Mouse (Mus musculus) heart, embryonic 13.5 days (tissue): ENCODE data around the gene Ebpl. TPM values are rescaled to one million over a fixed set of nuclear protein-coding genes. Genes with fewer than 3 reads are reported as not detected.
"Not testable (repeated sequence)": the region's sequence is repeated elsewhere in the genome, so short reads cannot be mapped to it uniquely, and the experiment has no call there.

ENCODE experiments used
- ATAC-seq: fragments of 200-750 bp; cut with Nextera tagmentation; 2 replicates; pipeline ENCODE4 v1.8.0; 2017; ENCODE audit warnings: moderate TSS enrichment; ENCODE audit not compliant: insufficient number of reproducible peaks, low FRiP score, low TSS enrichment; ENCODE audit errors: extremely low read depth
- H3K27ac ChIP-seq: fragments of 300-500 bp; sonication (generic); replicated peaks from 2 replicates; pipeline ENCODE4 v1.5.1; 2015; ENCODE audit warnings: moderate library complexity, mild to moderate bottlenecking, inconsistent platforms
- H3K27me3 ChIP-seq: fragments of 300-500 bp; sonication (generic); replicated peaks from 2 replicates; pipeline ENCODE4 v1.6.1; 2015; ENCODE audit warnings: mild to moderate bottlenecking, inconsistent platforms
- H3K36me3 ChIP-seq: fragments of 300-500 bp; sonication (generic); 2 replicates; pipeline ENCODE4 v1.6.1; 2015; ENCODE audit warnings: mild to moderate bottlenecking, inconsistent platforms
- H3K4me1 ChIP-seq: fragments of 300-500 bp; sonication (generic); 2 replicates; pipeline ENCODE4 v1.6.1; 2015; ENCODE audit warnings: inconsistent platforms
- H3K4me2 ChIP-seq: fragments of 300-500 bp; sonication (generic); 2 replicates; pipeline ENCODE4 v1.6.1; 2015; ENCODE audit warnings: inconsistent platforms, mild to moderate bottlenecking, moderate library complexity
- H3K4me3 ChIP-seq: fragments of 300-500 bp; sonication (generic); 2 replicates; pipeline ENCODE4 v1.5.1; 2015; ENCODE audit warnings: moderate library complexity, mild to moderate bottlenecking, inconsistent platforms
- H3K9ac ChIP-seq: fragments of 300-500 bp; sonication (generic); 2 replicates; pipeline ENCODE4 v1.6.1; 2015; ENCODE audit warnings: inconsistent platforms, mild to moderate bottlenecking, moderate library complexity
- H3K9me3 ChIP-seq: fragments of 300-500 bp; sonication (generic); 2 replicates; pipeline ENCODE4 v1.6.1; 2016; ENCODE audit warnings: inconsistent platforms
- WGBS: fragments of 180-500 bp; shearing (Covaris S2); methylation state at CpG from one replicate; pipeline ENCODE4 v1.1.7; 2015; ENCODE audit warnings: mixed read lengths; 5-methylcytosine and 5-hydroxymethylcytosine counted together
- polyA plus RNA-seq: library from polyadenylated mRNA; unstranded; fragments of >200 nt; fragmentation: Nextera tagmentation; extraction: Ambion mirVana; gene quantifications from 2 replicates; pipeline ENCODE4 v1.2.1, GENCODE M21; 2015

Gene Ebpl
- polyA plus RNA-seq, 1 experiment from 2014 or later: 4.7 TPM

DNA sequence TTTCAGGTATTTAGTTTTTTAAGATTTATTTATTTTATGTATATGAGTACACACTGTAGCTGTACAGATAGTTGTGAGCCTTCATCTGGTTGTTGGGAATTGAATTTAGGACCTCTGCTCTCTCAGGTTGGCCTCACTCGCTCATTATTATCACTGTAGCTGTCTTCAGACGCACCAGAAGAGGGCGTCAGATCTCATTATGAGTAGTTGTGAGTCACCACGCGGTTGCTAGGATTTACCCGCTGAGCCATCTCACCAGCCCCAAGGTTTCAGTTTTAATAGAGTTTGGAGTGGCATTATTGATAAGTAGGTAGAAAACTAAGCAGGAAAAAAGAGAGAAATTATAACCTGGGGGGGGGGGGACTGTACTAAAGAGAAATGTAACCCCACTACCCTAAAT, 33.2 kb downstream of the Ebpl start:
- peaks cover 11% of the 10 kb centered on the region for H3K9me3 ChIP-seq
- WGBS: 25% methylated on average over 6 of the region's 6 CpGs
- not testable (repeated sequence) for H3K27me3 ChIP-seq, ATAC-seq, H3K36me3 ChIP-seq, H3K27ac ChIP-seq, H3K9ac ChIP-seq, H3K4me3 ChIP-seq, H3K4me2 ChIP-seq
- peaks cover 25% of the 10 kb centered on the region for H3K4me1 ChIP-seq

DNA sequence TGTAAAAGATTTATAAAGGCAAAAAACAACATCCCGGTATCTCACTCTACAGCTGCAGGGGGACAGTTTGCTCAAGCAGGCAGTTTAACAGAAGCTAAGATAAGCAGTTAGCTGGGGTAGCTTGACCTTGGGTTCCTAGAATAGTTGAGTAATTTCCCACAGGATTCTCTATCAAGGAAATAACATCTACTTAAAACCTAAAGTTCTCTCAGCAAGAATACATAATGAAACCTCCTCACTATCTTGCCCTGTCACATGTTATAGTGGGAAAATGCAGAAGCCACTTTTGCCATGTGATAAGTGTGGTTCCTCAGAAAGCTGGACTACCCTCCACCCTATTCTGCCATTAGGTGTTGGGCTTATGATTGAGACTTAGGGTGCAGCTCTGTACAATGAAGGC, 37.5 kb downstream of the Ebpl start:
- Histone ChIP-seq H3K4me1 (peaks cover 7% of the 10 kb centered on the region), H3K27ac (no peak overlapping the region), H3K4me2 (no peak overlapping the region), H3K9me3 (peaks cover 11% of the 10 kb centered on the region), H3K9ac (no peak overlapping the region), H3K4me3 (no peak overlapping the region), H3K36me3 (no peaks in the 10 kb centered on the region), H3K27me3 (no peaks in the 10 kb centered on the region)
- ATAC-seq: no peak
- WGBS: 92% methylated on average over 1 of the region's 1 CpGs

DNA sequence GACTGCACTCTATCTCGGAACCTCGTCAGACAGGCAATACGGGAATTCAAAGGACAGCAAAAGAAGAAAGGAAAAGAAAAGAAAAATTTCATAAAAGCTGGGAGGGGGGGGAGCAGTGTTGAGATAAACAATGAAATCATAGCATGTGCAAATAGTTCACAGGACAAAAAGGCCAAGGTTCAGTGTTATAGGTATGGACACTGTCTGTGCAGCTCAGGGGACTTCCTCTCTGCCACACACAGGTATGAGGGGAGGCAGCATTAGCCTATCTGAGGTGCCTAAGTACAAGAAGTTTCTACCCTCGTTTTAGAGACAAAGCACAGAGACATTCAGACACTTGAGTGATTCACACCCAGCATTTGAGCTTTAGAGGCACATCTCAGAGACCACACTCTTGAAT, 39.0 kb downstream of the Ebpl start:
- Histone ChIP-seq H3K27ac (no peak overlapping the region), H3K27me3 (no peaks in the 10 kb centered on the region), H3K36me3 (no peaks in the 10 kb centered on the region), H3K9ac (no peak overlapping the region), H3K4me2 (no peak overlapping the region), H3K9me3 (peaks cover 11% of the 10 kb centered on the region), H3K4me1 (no peaks in the 10 kb centered on the region), H3K4me3 (no peak overlapping the region)
- 78% methylated on average over 4 of the region's 4 CpGs for WGBS
- ATAC-seq: no peak

DNA sequence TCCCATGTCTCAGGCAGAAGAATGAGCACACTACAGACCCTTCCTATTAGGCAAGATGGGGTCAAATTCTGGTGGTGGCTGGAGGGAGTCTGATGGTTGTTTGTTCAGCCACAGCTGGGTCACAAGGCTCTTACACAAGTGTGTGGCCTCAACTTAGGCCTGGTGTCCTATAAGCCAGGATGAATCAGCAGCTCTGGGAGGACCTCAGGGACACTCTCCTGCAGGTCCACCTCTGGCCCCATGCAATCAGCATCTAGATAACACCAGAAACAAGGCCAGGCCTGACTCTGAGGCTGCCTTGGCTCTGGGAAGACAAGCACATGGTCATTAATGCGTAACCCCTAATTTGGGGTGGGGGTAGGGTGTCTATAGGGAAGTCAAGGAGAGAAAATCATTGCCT, 39.5 kb downstream of the Ebpl start:
- no peaks in the 10 kb centered on the region for H3K27me3 ChIP-seq
- H3K9ac ChIP-seq: no peak overlapping the region
- no peak overlapping the region for H3K4me3 ChIP-seq
- ATAC-seq: no peak
- 86% methylated on average over 1 of the region's 1 CpGs for WGBS
- no peaks in the 10 kb centered on the region for H3K4me1 ChIP-seq
- H3K4me2 ChIP-seq: no peak overlapping the region
- H3K9me3 ChIP-seq: peaks cover 11% of the 10 kb centered on the region
- no peaks in the 10 kb centered on the region for H3K36me3 ChIP-seq
- no peak overlapping the region for H3K27ac ChIP-seq

DNA sequence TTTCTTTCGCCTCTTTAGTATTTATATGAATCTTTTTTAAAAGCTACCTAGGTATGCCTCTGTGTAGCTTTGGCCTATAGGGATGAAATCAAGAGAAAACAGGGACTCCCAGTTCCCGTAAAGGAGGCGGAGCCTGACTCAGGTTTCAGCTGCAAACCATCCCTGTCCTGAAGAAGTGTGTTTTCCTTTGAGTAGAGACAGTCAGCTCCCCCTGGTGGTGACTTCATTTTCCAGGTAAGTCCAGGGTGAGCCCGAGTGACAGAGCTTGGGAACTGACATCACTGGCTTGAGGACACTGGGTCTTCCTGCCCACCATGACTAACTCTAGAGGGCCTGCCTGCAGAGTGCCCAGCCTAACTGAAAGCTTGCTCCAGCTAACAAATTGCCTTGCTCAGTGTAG, 43.4 kb downstream of the Ebpl start:
- WGBS: 33% methylated on average over 4 of the region's 4 CpGs
- Histone ChIP-seq H3K4me2 (no peak overlapping the region), H3K36me3 (no peaks in the 10 kb centered on the region), H3K27ac (no peak overlapping the region), H3K4me3 (no peak overlapping the region), H3K4me1 (no peaks in the 10 kb centered on the region), H3K9me3 (no peaks in the 10 kb centered on the region), H3K9ac (no peak overlapping the region), H3K27me3 (no peaks in the 10 kb centered on the region)
- ATAC-seq: no peak

DNA sequence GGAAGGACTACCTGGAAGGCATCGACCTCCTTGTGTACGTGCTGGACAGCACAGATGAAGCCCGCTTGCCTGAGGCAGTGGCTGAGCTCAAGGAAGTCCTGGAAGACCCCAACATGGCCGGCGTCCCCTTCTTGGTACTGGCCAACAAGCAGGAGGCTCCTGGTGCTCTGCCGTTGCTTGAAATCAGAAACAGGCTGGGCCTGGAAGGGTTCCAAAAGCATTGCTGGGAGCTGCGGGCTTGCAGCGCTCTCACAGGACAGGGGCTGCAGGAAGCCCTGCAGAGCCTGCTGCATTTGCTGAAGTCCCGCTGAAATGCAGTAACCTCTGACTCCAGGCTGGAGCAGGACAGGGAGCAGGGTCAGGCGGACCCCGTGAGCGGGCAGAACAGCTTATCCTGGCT, 49.3 kb downstream of the Ebpl start:
- no peak overlapping the region for H3K27ac ChIP-seq
- no peaks in the 10 kb centered on the region for H3K27me3 ChIP-seq
- 49% methylated on average over 12 of the region's 12 CpGs for WGBS
- ATAC-seq: no peak
- H3K4me1 ChIP-seq: peaks cover 19% of the 10 kb centered on the region
- no peaks in the 10 kb centered on the region for H3K9me3 ChIP-seq
- H3K36me3 ChIP-seq: no peaks in the 10 kb centered on the region
- H3K4me3 ChIP-seq: no peak overlapping the region
- peak overlapping the region; percentile 8; the same call in 1 of the 2 replicates for H3K4me2 ChIP-seq
- H3K9ac ChIP-seq: no peak overlapping the region

DNA sequence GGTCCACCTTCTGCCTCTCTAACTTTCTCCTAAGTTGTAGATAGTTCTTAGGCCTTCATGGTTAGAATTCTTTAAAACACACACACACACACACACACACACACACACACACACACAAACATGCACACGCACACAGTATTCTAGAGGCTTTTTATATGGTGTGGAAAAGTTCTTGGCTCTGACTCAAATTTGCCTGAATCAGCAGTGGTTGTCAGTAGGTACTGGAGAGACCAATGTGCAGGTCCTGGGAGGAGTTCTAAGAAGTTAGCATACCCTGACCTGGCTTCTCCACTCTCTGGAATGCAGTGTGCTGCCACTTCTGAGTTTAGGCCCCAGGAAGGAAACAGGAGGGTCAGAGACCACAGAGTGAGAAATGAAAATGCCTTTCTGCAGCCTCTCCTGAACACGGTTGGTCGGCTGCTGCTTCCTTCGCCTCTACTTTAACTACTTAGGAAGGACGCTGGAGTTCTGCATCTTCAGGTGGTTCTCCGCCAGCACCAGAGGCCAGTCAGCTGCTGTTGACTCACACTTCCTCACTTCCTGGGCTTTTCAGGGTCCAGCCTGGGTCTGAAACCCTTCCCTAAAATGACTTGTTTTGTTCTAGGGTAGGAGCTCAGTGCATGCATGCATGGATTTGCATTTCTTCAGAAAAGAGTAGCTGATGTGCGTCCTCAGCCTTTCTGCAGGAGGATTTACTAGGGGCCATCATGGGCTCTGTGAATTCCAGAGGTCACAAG, 50.0 kb downstream of the Ebpl start:
- H3K27ac ChIP-seq: peak overlapping the region; percentile 20
- no peak for ATAC-seq
- WGBS: 46% methylated on average over 7 of the region's 7 CpGs
- H3K27me3 ChIP-seq: no peaks in the 10 kb centered on the region
- no peak overlapping the region for H3K4me3 ChIP-seq
- H3K9me3 ChIP-seq: no peaks in the 10 kb centered on the region
- peak overlapping the region; percentile 8; the same call in 1 of the 2 replicates for H3K4me2 ChIP-seq
- H3K36me3 ChIP-seq: no peaks in the 10 kb centered on the region
- no peak overlapping the region for H3K9ac ChIP-seq
- peaks cover 19% of the 10 kb centered on the region for H3K4me1 ChIP-seq

DNA sequence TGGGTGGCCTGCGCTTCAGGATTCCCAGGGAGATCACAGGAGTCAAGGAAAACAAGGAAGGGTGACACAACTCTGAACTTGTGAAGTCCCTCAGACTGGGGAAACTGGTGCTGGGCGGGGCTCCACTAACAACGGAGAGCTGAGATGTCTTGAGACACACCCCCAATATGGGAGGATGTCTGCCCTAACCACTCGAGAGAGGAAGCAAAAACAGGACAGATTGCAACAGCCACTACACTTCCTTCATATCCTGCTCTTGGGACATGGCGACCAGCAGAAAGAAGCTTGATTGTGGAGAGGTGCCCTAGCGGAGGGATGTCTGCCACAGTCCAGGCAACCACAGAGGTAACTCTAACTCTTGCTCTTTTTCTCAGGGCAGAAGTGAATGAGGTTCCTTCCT, 50.6 kb downstream of the Ebpl start, which contains the start of gene Arl11:
Gene Arl11, plus strand, starts transcription at position 161 of the 400 bp plus-strand sequence.
- no peaks in the 10 kb centered on the region for H3K36me3 ChIP-seq
- H3K9ac ChIP-seq: no peak within 1 kb of the TSS
- H3K4me2 ChIP-seq: peak within 1 kb of the TSS; percentile 8; the same call in 1 of the 2 replicates
- WGBS: 46% methylated on average over 6 of the region's 6 CpGs
- H3K9me3 ChIP-seq: no peaks in the 10 kb centered on the region
- no peaks in the 10 kb centered on the region for H3K27me3 ChIP-seq
- H3K4me1 ChIP-seq: peaks cover 19% of the 10 kb centered on the region
- no peak within 1 kb of the TSS for H3K4me3 ChIP-seq
- no peak; the same call in 1 of the 2 replicates for ATAC-seq
- peak within 1 kb of the TSS; percentile 20 for H3K27ac ChIP-seq

DNA sequence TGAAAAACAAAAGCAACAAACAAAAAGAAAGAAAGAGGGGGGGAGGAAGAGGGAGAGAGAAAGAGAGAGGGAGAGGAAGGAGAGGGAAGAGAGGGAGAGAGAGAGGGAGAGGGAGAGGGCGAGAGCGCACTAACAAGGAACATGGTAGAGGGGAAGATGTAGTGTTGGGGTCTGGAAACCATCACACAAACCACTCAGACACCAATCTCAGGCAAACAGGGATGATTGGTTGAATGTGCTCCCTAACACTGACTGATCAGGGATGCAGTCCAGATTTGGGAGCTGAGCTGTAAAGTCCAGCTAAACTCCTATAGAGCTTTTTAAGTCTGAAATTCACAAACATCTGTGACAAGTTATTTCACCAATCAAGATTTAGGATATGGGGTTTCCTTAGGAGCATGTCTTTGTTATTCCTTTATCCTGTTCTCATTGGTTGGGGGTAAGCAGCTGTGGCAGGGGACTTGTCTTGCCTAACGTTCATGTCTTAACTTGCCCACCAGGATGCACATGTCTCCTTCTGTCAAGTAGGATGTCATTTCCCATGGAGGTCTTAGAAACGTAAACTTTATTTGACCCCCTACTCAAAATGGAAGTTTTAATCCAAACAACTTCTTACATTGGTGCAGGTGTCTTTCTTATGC, 56.1 kb downstream of the Ebpl start:
- Histone ChIP-seq H3K9me3 (0 out of 2 replicates have a peak, but pooled peaks cover 6% of the 10 kb centered on the region), H3K36me3 (no peaks in the 10 kb centered on the region), H3K4me3 (no peak overlapping the region), H3K4me1 (no peaks in the 10 kb centered on the region), H3K4me2 (no peak overlapping the region), H3K27ac (no peak overlapping the region), H3K27me3 (no peaks in the 10 kb centered on the region), H3K9ac (no peak overlapping the region)
- ATAC-seq: no peak
- 68% methylated on average over 4 of the region's 4 CpGs for WGBS

DNA sequence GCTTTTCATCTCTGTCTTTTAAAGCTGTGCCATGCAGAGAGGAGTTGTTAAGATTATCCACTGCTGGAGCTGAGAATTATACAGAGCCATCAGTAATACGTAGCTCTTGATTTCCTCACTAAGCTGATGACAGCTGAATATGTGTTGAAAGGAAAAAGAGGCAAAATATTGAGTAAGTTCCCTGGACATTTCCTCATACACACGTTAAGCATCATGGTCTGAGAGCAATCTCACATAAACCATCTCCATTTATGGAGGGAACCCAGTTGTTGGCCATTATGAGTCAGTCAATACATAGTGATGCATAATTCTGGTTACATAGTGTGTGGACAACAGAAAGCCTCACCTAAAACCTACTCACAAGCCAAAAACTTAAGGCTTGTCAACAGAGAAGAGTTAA, 57.8 kb downstream of the Ebpl start:
- 43% methylated on average over 2 of the region's 2 CpGs for WGBS
- ATAC-seq: no peak
- no peaks in the 10 kb centered on the region for H3K36me3 ChIP-seq
- H3K9ac ChIP-seq: no peak overlapping the region
- H3K27ac ChIP-seq: no peak overlapping the region
- H3K9me3 ChIP-seq: 0 out of 2 replicates have a peak, but pooled peaks cover 6% of the 10 kb centered on the region
- H3K4me2 ChIP-seq: no peak overlapping the region
- no peaks in the 10 kb centered on the region for H3K4me1 ChIP-seq
- no peak overlapping the region for H3K4me3 ChIP-seq
- H3K27me3 ChIP-seq: no peaks in the 10 kb centered on the region

DNA sequence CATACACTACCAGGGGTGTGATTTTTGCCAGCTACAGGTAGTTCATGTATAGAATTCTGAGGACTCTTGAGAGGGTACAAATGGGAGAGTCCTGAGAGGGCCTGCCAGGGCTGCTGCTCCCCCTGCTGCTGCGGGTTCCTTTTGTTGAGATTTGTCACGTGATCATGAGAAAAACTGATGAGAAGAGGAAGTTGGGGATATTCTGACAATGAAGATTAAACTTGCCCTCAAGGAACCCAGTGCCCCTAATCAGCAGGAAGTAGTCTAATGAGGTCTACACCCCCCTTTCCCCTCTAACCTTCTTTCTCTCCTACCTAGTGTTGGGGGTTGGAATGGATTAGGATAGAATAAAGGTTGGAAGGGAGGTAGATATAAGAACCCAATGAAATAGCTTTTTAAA, 58.9 kb downstream of the Ebpl start:
- Histone ChIP-seq H3K27me3 (no peaks in the 10 kb centered on the region), H3K36me3 (no peaks in the 10 kb centered on the region), H3K4me1 (no peaks in the 10 kb centered on the region), H3K4me2 (no peak overlapping the region), H3K9me3 (0 out of 2 replicates have a peak, but pooled peaks cover 6% of the 10 kb centered on the region), H3K9ac (no peak overlapping the region), H3K27ac (no peak overlapping the region), H3K4me3 (no peak overlapping the region)
- ATAC-seq: no peak
- WGBS: 44% methylated on average over 2 of the region's 2 CpGs

DNA sequence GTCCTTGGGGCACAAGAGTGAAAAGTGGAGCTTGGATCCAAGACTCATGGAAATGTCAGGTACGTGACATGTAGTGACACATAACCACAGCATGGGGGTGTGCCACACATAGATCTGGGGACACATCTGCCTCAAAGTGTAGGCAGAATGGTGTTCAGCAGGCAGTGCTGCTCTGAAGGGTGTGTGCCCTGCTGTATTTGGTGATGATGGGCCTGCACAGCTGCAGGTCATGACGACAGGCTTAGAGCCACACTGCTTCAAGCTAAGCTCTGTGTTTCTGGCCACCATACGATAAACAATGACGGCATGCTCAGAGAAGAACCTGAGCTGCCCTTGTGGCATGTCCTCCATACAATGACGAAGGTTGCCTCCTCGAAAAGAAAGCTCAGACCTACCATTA, 60.4 kb downstream of the Ebpl start:
- no peak for ATAC-seq
- Histone ChIP-seq H3K27ac (no peak overlapping the region), H3K4me2 (no peak overlapping the region), H3K9me3 (0 out of 2 replicates have a peak, but pooled peaks cover 6% of the 10 kb centered on the region), H3K9ac (no peak overlapping the region), H3K4me3 (no peak overlapping the region), H3K4me1 (no peaks in the 10 kb centered on the region), H3K27me3 (no peaks in the 10 kb centered on the region; the same call in 1 of the 2 replicates), H3K36me3 (no peaks in the 10 kb centered on the region)
- WGBS: 77% methylated on average over 6 of the region's 6 CpGs
